Mouse (Mus musculus) liver, embryonic 15.5 days (tissue): ENCODE measurements at regions not wholly inside any gene's neighbourhood (a gene's known extent, or its start where the extent isn't known, plus 50 kb on each side); places are given as distances from the start of the nearest gene placed in this dataset.

Source experiments
- ATAC-seq: fragments of 200-750 bp; cut with Nextera tagmentation; 2 replicates; pipeline ENCODE4 v1.8.0; 2017; ENCODE audit warnings: moderate number of reproducible peaks, mild to moderate bottlenecking, moderate library complexity; ENCODE audit not compliant: insufficient read depth
- H3K27ac ChIP-seq: fragments of 300-500 bp; sonication (generic); replicated peaks from 2 replicates; pipeline ENCODE4 v1.5.1; 2015; ENCODE audit warnings: mild to moderate bottlenecking, inconsistent platforms
- H3K27me3 ChIP-seq: fragments of 300-500 bp; sonication (generic); 2 replicates; pipeline ENCODE4 v1.6.1; 2015; ENCODE audit warnings: mild to moderate bottlenecking, inconsistent platforms
- H3K36me3 ChIP-seq: fragments of 300-500 bp; sonication (generic); replicated peaks from 2 replicates; pipeline ENCODE4 v1.6.1; 2015; ENCODE audit warnings: moderate library complexity, mild to moderate bottlenecking, inconsistent platforms
- H3K4me1 ChIP-seq: fragments of 300-500 bp; sonication (generic); replicated peaks from 2 replicates; pipeline ENCODE4 v1.6.1; 2015; ENCODE audit warnings: inconsistent platforms
- H3K4me2 ChIP-seq: fragments of 300-500 bp; sonication (generic); 2 replicates; pipeline ENCODE4 v1.6.1; 2015; ENCODE audit warnings: moderate library complexity, mild to moderate bottlenecking, inconsistent platforms
- H3K4me3 ChIP-seq: fragments of 300-500 bp; sonication (generic); replicated peaks from 2 replicates; pipeline ENCODE4 v1.5.1; 2015; ENCODE audit warnings: mild to moderate bottlenecking, inconsistent platforms
- H3K9ac ChIP-seq: fragments of 300-500 bp; sonication (generic); 2 replicates; pipeline ENCODE4 v1.6.1; 2015; ENCODE audit warnings: moderate library complexity, mild to moderate bottlenecking, inconsistent platforms
- H3K9me3 ChIP-seq: fragments of 300-500 bp; sonication (generic); replicated peaks from 2 replicates; pipeline ENCODE4 v1.6.1; 2016; ENCODE audit warnings: inconsistent platforms
- WGBS: fragments of 180-500 bp; shearing (Covaris S2); methylation state at CpG from one replicate; pipeline ENCODE4 v1.1.7; 2015; ENCODE audit warnings: mixed read lengths; ENCODE audit not compliant: insufficient replicate concordance; 5-methylcytosine and 5-hydroxymethylcytosine counted together

DNA sequence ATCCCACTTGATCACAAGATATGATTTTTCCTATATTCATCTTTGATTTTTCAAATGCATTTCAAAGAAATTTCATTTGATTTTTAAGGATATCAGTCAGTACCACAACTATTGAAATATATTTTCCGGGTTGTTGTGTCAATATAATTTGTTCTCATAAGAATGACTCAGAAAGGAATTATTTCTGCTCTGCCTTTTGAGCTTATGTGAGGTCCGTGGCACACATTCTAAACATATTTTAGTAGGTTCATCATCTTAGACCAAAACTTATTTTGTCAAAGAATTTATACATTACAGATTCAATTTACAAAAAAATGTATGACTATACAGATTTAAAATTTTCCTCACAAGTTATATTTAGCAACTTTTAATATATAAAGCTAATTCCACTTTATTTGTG is 119.5 kb upstream of the Ntf3 start:
- Histone ChIP-seq H3K9ac (no peak overlapping the region), H3K27me3 (no peaks in the 10 kb centered on the region), H3K27ac (no peak overlapping the region), H3K4me1 (no peaks in the 10 kb centered on the region), H3K4me3 (no peak overlapping the region), H3K36me3 (no peaks in the 10 kb centered on the region), H3K9me3 (no peaks in the 10 kb centered on the region), H3K4me2 (no peak overlapping the region)
- ATAC-seq: no peak
- WGBS: 58% methylated on average over 2 of the region's 2 CpGs

DNA sequence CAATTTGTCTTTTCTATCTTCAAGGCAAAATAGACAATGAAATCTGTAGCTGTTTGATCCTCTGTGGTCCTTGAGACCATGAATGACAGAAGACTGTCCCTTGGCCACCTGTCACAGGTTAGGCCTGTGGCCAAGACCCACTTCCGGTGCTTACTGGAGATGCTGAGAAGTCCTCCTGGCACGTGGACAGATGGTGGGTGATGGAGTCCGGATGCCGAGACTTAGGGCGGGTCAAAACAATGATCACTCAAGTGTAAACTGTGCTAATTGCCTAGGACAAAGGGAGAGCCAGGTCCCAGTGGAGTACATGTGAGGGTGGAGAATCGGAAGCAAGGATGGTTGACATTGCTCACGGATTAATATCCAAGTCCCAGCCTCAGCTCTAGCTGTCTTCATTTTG is 117.7 kb upstream of the Ntf3 start:
- no peak overlapping the region for H3K27ac ChIP-seq
- 61% methylated on average over 7 of the region's 7 CpGs for WGBS
- H3K9ac ChIP-seq: no peak overlapping the region

GRCm38 (mm10) chr6:126280352-126280751 is 113.6 kb upstream of the Ntf3 start:
- Histone ChIP-seq H3K4me1 (no peaks in the 10 kb centered on the region), H3K27me3 (no peaks in the 10 kb centered on the region), H3K9ac (no peak overlapping the region), H3K27ac (no peak overlapping the region), H3K4me2 (no peak overlapping the region), H3K36me3 (no peaks in the 10 kb centered on the region), H3K4me3 (no peak overlapping the region), H3K9me3 (no peaks in the 10 kb centered on the region)
- 49% methylated on average over 3 of the region's 3 CpGs for WGBS
- ATAC-seq: no peak

More for the DNA sequence above, 117.7 kb upstream of the Ntf3 start:
- ATAC-seq: no peak
- H3K4me3 ChIP-seq: no peak overlapping the region
- no peaks in the 10 kb centered on the region for H3K36me3 ChIP-seq
- no peaks in the 10 kb centered on the region for H3K9me3 ChIP-seq
- H3K27me3 ChIP-seq: no peaks in the 10 kb centered on the region
- H3K4me1 ChIP-seq: no peaks in the 10 kb centered on the region
- no peak overlapping the region for H3K4me2 ChIP-seq

DNA sequence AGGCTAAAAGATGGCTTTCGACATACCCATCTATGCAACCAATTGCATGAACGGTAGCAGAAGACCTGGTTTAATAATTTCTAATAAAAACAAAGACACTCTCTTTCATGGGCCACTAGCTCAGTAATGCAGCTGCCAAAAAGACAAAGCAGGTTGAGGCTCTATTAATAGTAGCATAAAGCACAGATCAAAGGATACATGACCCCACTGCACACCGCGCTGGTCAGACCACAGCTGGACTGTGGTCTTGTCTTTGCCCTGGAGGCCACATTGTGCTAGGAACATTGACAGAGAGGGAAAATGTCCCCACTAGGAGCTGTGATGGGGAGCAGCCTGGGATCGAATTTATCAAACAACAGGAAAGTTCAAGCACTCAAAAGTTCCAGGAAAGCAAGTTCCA is 79.3 kb upstream of the Ntf3 start:
- no peaks in the 10 kb centered on the region for H3K9me3 ChIP-seq
- 66% methylated on average over 5 of the region's 5 CpGs for WGBS
- H3K27ac ChIP-seq: no peak overlapping the region
- no peaks in the 10 kb centered on the region for H3K36me3 ChIP-seq
- H3K27me3 ChIP-seq: no peaks in the 10 kb centered on the region
- no peak overlapping the region for H3K4me2 ChIP-seq
- no peak for ATAC-seq
- no peaks in the 10 kb centered on the region for H3K4me1 ChIP-seq
- no peak overlapping the region for H3K9ac ChIP-seq
- H3K4me3 ChIP-seq: no peak overlapping the region

DNA sequence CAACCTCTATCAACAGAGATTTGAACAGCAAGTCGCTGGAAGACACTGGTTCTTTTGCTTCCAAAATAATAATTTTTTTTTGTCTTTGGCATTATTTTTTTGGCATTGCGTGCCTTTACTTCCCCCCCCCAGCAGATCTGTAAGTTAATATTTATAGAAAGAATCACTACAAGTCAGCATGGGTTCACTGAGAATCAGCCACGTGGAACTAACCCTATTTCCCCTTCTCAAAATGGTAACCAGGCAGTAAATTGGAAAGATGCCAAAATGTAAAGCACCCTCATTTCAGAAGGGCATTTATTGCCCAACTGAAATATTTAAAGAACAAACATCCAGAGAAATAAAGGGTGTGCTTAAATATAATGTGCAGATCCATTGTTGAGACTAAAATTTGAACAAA is 78.7 kb upstream of the Ntf3 start:
- no peak overlapping the region for H3K27ac ChIP-seq
- no peak overlapping the region for H3K4me2 ChIP-seq
- H3K9me3 ChIP-seq: no peaks in the 10 kb centered on the region
- 43% methylated on average over 3 of the region's 3 CpGs for WGBS
- H3K36me3 ChIP-seq: no peaks in the 10 kb centered on the region
- ATAC-seq: no peak
- H3K4me1 ChIP-seq: no peaks in the 10 kb centered on the region
- H3K4me3 ChIP-seq: no peak overlapping the region
- no peak overlapping the region for H3K9ac ChIP-seq
- no peaks in the 10 kb centered on the region for H3K27me3 ChIP-seq

GRCm38 (mm10) chr6:126242299-126242698 is 75.6 kb upstream of the Ntf3 start:
- no peaks in the 10 kb centered on the region for H3K36me3 ChIP-seq
- no peak overlapping the region for H3K9ac ChIP-seq
- H3K4me3 ChIP-seq: no peak overlapping the region
- no peaks in the 10 kb centered on the region for H3K27me3 ChIP-seq
- H3K4me1 ChIP-seq: no peaks in the 10 kb centered on the region
- H3K9me3 ChIP-seq: no peaks in the 10 kb centered on the region
- H3K4me2 ChIP-seq: no peak overlapping the region
- WGBS: 54% methylated on average over 2 of the region's 2 CpGs
- ATAC-seq: no peak
- no peak overlapping the region for H3K27ac ChIP-seq

DNA sequence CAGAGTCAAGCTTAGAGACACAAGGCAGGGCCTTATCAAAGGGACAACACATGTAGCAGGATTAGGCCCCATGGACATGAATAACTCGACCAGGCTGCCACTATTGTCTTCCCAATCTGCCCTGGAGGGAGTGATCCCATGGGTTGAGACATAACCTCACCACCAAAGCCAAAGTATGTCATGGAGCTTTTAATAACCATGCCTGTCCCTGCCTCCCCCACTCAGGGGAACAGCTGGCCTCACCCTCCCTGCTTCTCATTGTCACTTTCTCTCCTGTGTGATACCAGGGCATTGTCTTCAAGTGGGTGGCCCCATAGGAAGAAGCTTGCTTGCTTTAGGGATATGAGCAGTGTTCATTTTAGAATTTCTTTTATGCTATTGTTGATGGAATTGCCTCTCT is 73.5 kb upstream of the Ntf3 start:
- no peaks in the 10 kb centered on the region for H3K27me3 ChIP-seq
- no peak overlapping the region for H3K27ac ChIP-seq
- H3K4me3 ChIP-seq: no peak overlapping the region
- H3K4me2 ChIP-seq: no peak overlapping the region
- no peaks in the 10 kb centered on the region for H3K9me3 ChIP-seq
- H3K36me3 ChIP-seq: no peaks in the 10 kb centered on the region
- no peak for ATAC-seq
- WGBS: 11% methylated on average over 1 of the region's 1 CpGs
- H3K4me1 ChIP-seq: no peaks in the 10 kb centered on the region
- no peak overlapping the region for H3K9ac ChIP-seq
